Mouse (Mus musculus) cerebellum, adult 11-12 months (tissue): ENCODE measurements at regions not wholly inside any gene's neighbourhood (a gene's known extent, or its start where the extent isn't known, plus 50 kb on each side); places are given as distances from the start of the nearest gene placed in this dataset.

Experiments
- DNase-seq: peaks from one replicate; pipeline ENCODE4 v3.0.0; 2022

DNA sequence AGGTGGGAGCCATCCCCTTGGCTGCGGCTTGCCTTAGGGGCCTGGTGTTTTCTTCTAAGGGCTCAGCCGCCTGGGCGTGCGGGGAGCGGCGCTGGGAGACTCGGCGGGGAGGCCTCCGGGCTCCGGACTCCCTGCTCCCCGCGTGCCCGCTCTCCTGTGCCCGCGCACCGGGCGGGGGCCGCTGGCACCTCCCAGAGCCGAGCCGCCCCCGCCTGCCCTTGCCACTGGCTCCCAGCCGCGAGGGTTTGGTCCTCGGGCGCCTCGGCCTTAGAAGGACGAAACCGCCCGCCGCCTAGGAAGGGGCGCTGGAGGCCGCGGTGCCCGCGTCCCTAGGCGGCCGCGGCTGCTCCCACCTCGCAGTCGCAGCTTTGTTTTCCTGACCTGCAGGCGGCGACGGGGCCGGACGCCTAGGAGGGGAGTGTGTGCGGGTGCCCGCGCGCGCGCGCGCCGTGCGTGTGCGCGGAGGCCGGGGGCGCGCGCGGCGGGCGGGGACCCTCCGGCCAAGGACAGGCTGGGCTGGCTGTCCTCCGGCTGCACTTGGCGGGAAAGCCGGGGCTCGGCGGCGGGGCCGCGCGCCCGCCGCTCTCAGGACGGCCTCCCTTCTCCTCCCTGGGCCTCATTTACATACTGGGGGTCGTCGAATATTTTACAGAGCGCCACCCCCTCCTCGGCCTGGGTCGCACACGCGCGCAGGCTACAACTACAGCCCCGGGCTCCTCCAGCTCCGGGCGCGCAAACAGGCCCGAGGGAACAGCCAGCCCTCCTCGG is 227.1 kb downstream of the Mef2c start:
- DNase-seq: peak; percentile 92

DNA sequence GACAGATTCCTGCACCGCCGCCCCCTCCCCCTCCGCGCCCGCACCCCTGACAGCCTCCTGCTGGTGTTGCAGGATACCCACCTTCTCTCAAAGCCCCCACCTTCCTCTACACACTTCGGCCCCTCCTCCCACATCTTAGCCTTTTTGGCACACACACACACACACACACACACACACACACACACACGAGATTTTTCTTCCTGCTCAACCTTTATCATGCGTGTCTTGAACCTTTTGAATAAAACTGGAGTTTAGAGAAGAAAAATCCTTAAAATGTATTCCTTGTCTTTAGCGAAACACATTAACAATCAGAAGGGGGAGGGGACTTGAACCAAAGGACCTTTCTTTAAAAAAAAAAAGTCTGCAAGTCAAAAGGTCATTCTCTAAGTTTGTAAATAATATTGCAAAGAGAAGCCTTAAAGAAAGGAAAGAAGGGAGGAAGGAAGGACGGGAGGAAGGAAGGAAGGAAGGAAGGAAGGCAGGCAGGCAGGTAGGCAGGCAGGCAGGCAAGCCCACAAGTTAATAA is 227.7 kb downstream of the Mef2c start:
- no peak for DNase-seq

DNA sequence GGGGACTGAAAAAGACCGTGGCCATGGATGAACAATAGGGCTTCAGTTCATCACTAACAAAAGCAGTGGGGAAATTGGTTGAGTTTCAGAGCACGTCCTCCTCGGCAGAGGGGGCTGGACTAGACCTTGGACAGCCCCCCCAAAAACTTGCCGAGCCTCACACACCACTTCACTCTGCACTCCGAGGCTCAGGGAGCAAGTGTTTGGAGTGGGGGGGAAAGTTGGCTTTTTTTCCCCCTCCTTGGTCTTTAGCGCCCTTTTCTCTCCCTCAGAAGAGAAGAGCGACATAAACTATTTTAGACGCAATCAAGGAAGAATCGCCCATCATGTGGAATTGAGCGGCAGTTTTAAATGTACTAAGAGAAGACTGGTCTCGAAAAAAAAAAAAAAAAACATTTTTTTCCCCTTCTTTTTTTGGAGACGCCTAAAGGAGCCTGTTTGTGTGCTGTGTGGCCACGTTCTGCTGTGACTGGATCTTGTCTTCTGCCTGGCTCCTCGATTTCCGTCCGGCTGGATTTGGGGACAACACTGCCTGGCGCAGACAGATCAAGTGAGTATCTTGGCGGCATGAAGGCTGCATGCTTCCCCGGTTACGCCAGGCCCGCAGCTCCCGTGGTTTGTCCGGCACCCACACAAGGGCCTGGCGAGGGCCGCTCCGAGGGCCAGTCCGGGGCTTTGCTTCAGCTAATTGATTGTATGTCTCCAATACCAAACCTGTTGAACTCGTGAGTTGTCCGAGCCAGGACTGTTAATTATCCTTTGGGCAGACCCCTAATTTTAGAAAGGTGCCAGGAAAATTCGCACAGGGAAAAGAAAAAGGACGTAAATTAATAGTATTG is 228.7 kb downstream of the Mef2c start:
- DNase-seq: peak; percentile 73

GRCm38 (mm10) chr13:83733231-83733990 is 229.6 kb downstream of the Mef2c start:
- DNase-seq: peak; percentile 51

DNA sequence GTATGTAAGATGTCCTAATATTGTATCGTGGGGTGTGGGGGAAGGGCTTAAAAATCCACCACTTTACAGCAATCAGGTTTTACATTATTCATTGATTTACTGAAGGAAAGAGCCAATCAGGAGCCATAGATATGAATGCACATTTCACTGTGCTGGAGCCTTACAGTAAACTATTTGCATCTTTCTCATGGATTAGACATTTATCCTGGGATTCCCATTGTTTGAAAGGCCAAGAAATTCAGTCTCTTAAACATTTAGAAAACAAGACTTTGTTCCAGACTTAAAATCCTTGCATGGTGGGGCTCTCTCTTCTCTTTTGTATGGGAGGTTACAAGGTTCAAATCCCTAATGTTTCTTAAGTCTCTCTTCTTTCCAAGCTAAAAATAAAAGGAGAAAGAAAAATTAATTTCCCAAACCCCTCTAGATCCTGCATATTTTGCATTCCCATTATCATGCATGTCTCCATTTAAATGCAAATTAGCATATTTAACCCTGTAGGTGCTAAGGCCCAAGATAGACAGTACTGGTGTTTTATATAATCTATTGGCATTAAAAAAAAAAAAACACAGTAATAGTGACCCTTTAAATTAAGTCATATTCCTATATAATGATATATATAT is 230.3 kb downstream of the Mef2c start:
- DNase-seq: no peak

DNA sequence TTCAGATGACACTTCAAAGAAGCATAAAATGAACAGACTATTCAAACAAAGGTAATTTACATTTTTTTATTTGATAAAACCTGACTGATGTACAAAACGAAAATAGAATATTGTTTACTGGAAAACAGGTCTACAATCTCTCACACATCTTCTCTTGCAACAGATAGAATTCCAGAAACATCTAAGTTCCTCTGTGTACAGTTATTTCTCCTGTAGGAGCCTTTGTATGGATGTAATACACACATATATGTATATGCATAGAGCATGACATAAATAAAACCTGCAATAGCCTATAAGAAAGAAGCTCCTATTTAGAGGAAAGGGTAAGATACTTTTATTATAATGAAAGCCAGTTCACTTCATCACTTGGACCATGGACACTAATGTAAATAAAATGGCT is 230.8 kb downstream of the Mef2c start:
- no peak for DNase-seq

- no peak for DNase-seq
Measured at GRCm38 (mm10) chr13:83735101-83735500, 231.3 kb downstream of the Mef2c start.

- no peak for DNase-seq
Measured at GRCm38 (mm10) chr13:83735631-83736475, 232.0 kb downstream of the Mef2c start.

DNA sequence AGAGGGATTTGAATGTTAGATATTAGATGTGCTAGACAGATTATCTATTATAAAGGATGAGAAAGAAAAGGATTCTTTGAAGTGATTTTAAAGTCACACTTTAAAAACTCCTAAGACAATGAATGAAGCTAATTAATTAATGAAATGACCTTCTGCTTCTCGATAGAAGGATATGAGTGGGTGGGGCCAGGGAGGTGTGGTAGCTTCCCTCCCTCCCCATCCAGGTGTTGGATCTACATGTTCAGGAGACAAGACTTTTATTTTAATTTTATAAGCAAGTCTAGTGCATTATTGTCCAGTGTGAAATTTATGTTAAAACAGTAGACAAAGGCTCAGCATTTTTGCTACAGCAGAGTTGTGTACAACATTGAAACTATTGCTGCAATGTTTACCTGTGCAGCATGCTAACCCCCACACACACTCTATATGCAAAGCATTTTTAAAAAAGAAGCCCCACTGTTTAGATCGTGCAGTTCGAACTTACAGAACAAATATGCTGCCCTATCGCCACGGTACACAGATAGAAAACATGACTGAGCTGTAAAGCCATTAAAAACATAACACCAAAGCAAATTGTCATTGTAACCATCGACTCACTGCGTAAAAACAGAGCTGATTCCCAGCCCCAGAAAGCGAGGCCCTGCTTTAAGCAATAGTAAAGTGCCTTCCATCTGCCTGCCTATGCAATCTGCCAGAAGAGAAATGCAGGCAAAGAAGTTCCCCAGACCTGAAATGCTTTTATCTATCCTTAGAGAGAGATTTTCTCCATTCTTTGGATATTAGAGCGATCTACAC is 233.4 kb downstream of the Mef2c start:
- peak; percentile 11 for DNase-seq

DNA sequence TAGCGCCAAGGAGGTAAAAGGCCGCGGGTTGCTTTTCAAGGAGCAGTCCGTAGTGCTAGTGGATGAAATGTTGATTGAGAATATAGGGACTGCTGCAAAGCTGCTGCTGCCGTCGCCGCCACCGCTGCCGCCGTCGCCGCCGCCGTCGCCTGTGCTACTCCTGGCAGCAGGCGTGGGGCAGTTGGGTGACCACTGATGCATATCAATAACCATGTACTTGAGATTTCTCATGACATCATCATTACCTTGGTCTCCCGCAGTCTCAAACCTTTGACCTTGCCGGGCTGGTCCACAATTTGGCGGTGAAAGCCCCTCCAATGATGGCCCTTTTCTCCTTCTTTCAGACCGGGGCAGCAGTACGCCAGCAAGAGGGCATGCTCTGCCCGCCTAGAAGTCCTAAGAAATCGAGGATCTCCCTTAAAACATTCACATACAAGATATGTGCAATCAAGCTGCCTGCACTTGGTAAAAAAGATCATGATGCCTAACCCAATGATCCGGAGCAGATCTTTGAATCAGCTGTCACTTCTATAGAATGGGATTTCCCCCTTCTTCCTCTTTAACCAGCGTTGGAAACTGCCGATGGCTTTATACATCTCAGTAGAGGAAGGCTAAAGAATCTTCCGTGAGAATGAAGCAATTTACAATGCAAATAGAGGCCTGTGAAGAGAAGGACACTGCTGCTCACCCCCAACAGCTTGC is 234.1 kb downstream of the Mef2c start:
- DNase-seq: peak; percentile 46

- peak; percentile 49 for DNase-seq
Measured at GRCm38 (mm10) chr13:83738528-83738981, 234.7 kb downstream of the Mef2c start.

DNA sequence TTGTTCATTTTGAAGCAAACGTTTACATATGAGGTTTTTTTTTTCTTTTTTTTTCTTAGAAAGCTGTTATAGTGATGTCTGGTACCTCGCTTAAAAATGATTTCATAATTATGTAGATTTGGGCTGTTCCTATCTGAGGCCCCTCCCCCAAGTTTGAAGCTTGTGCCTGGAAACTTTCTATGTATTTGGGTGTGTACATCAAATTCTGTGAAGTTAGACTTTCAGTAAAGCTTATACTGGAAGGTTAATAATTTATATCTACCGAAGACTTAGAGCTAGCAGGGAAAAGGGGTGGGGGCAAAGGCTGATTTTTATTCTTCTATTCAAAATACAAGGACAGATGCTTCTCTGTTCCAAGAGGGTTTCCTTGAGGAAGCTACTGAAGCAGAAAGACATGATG is 235.3 kb downstream of the Mef2c start:
- no peak for DNase-seq

- DNase-seq: peak; percentile 54
Measured at GRCm38 (mm10) chr13:83739541-83740061, 235.8 kb downstream of the Mef2c start.

DNA sequence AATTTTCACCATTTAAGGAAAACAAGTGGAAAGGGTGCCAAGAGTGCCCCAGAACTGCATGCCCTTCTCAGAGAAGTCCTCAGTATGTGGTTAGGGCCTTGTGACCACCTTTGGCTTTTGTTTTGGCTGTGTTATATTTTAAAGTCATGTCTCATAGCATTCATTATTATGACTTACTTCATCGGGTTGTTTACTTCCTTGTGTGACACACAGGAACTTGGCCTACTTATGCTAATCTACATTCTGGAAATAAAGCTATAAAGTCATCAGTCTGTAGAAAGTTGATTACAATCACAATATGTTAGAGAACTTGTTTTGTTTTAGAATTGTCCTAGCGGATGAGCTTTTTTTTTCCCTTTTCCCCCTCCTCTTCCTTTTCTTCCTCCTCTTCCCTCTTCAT is 236.3 kb downstream of the Mef2c start:
- no peak for DNase-seq

GRCm38 (mm10) chr13:83740771-83741170 is 236.9 kb downstream of the Mef2c start:
- no peak for DNase-seq

- DNase-seq: peak; percentile 10
Measured at GRCm38 (mm10) chr13:83741591-83742021, 237.8 kb downstream of the Mef2c start.

- no peak for DNase-seq
Measured at GRCm38 (mm10) chr13:83742102-83742501, 238.3 kb downstream of the Mef2c start.

DNA sequence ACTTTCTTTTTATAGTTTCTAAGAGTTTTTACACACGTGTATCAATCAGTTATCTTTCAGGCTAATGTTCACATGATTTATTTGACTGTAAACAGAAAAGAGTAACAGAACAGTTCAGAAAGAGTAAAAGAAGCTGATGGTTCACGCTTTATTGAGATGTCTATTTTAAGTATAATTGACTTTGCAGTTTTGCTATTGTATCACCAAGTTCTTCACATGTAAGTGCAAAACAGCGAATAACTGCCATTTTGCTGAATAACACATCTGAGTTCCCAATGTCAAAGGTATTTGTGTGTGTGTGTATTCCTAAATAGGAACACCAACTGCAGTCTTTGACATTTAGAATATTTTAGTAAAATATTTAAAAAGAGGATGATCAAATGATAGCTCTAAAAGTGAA is 238.7 kb downstream of the Mef2c start:
- no peak for DNase-seq

DNA sequence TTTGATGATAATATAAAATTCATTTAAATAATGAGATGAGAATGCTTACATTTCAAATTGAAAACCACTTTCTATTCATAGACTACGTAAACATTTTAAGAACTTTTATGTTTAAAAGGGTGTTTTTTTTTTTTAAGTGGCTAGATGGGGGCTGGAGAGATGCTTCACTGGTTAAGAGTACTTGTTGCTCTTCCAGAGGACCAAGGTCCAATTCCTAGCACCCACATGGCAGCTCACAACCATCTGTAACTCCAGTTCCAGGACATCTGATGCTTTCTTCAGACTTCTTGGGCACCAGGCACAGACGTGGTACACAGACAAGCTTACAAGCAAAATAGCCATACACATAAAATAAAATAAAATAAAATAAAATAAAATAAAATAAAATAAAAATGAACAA is 239.5 kb downstream of the Mef2c start:
- peak; percentile 11 for DNase-seq
